Mouse (Mus musculus) E14TG2a.4 (cell line): Measurements from ENCODE around the gene Dchs1.

Experiments
- CTCF ChIP-seq: conservative IDR thresholded peaks from 2 replicates; pipeline ENCODE4 v1.5.1; 2014; ENCODE audit warnings: low read length
- POU5F1 ChIP-seq: IDR thresholded peaks from 2 replicates; pipeline ENCODE4 v1.6.1; 2014; ENCODE audit warnings: low read length, borderline replicate concordance

GRCm38 (mm10) chr7:105809836-105810235 is 22.4 kb upstream of the Dchs1 start:
- TF ChIP-seq CTCF, result no peak
- no peak for TF ChIP-seq POU5F1
